Mouse (Mus musculus) MEL (cell line): ENCODE data around the gene Id2. TPM values are rescaled to one million over a fixed set of nuclear protein-coding genes. Genes with fewer than 3 reads are reported as not detected.

Experiments
- DNase-seq: peaks from one replicate; pipeline ENCODE4 v3.0.0; 2011; ENCODE audit warnings: low read depth, low spot score
- H3K27ac ChIP-seq: 2 replicates; pipeline ENCODE4 v1.5.1; 2012; ENCODE audit warnings: low read depth, mild to moderate bottlenecking, control low read depth, low read length, moderate library complexity; ENCODE audit not compliant: control insufficient read depth
- H3K27me3 ChIP-seq, 2 experiments: fragments of 150-350 bp in 1 of 2; sonication (generic) in 1 of 2; 2 replicates each; pipeline ENCODE4 v1.6.1; 2012; ENCODE audit warnings: low read length in 2 of 2, mild to moderate bottlenecking in 2 of 2, improper control_type of control experiment in 1 of 2, moderate library complexity in 1 of 2; ENCODE audit not compliant: insufficient read depth in 2 of 2, control insufficient read depth in 1 of 2
- H3K36me3 ChIP-seq, 2 experiments: 2 replicates each; pipeline ENCODE4 v1.6.1; 2012 to 2014; ENCODE audit warnings: low read length in 2 of 2, improper control_type of control experiment in 1 of 2, inconsistent platforms in 1 of 2, mild to moderate bottlenecking in 1 of 2; ENCODE audit not compliant: insufficient read depth in 2 of 2, control insufficient read depth in 1 of 2
- H3K4me1 ChIP-seq, 2 experiments: fragments of 150-350 bp in 1 of 2; sonication (generic) in 1 of 2; 2 replicates each; pipeline ENCODE4 v1.6.1; 2012; ENCODE audit warnings: low read length in 2 of 2, improper control_type of control experiment in 1 of 2, mild to moderate bottlenecking in 1 of 2; ENCODE audit not compliant: insufficient read depth in 2 of 2, control insufficient read depth in 1 of 2
- H3K4me3 ChIP-seq, 2 experiments: fragments of 150-350 bp in 1 of 2; sonication (generic) in 1 of 2; 2 replicates each; pipeline ENCODE4 v1.5.1; 2012; ENCODE audit warnings: low read depth in 2 of 2, low read length in 2 of 2, mild to moderate bottlenecking in 2 of 2, moderate library complexity in 2 of 2, control low read depth in 1 of 2, improper control_type of control experiment in 1 of 2; ENCODE audit not compliant: control insufficient read depth in 1 of 2, insufficient read depth in 1 of 2
- H3K79me2 ChIP-seq: 2 replicates; pipeline ENCODE4 v1.6.1; 2012; ENCODE audit warnings: mild to moderate bottlenecking, low read length, moderate library complexity; ENCODE audit not compliant: control insufficient read depth, poor library complexity, insufficient read depth
- H3K9ac ChIP-seq: 2 replicates; pipeline ENCODE4 v1.6.1; 2012; ENCODE audit warnings: low read depth, mild to moderate bottlenecking, control low read depth, low read length, moderate library complexity; ENCODE audit not compliant: control insufficient read depth, poor library complexity, severe bottlenecking
- H3K9me3 ChIP-seq: fragments of 150-350 bp; sonication (generic); replicated peaks from 2 replicates; pipeline ENCODE4 v1.6.1; 2012; ENCODE audit warnings: mild to moderate bottlenecking, low read length, improper control_type of control experiment, moderate library complexity; ENCODE audit not compliant: insufficient read depth
- CHD1 ChIP-seq: IDR thresholded peaks from 2 replicates; pipeline ENCODE4 v1.6.1; 2012; ENCODE audit warnings: low read depth, mild to moderate bottlenecking, inconsistent platforms, low read length, improper control_type of control experiment
- CTCF ChIP-seq, 3 experiments: IDR thresholded peaks in 2 of 3; conservative IDR thresholded peaks in 1 of 3; 2 replicates each; pipeline ENCODE4 v1.5.1; 2011 to 2012; ENCODE audit warnings: low read length in 3 of 3, low read depth in 2 of 3, mild to moderate bottlenecking in 2 of 3, improper control_type of control experiment in 1 of 3, inconsistent platforms in 1 of 3, mixed read lengths in 1 of 3, moderate library complexity in 1 of 3; ENCODE audit not compliant: control insufficient read depth in 1 of 3, insufficient read depth in 1 of 3, poor library complexity in 1 of 3, severe bottlenecking in 1 of 3
- E2F4 ChIP-seq: IDR thresholded peaks from 2 replicates; pipeline ENCODE4 v1.6.1; 2011; ENCODE audit warnings: low read depth, low read length, improper control_type of control experiment, borderline replicate concordance
- ELF1 ChIP-seq: IDR thresholded peaks from 2 replicates; pipeline ENCODE4 v1.6.1; 2014; ENCODE audit warnings: low read depth, mild to moderate bottlenecking, inconsistent platforms, low read length, improper control_type of control experiment, moderate library complexity
- EP300 ChIP-seq, 2 experiments: IDR thresholded peaks; 2 replicates each; pipeline ENCODE4 v1.6.1; 2011; ENCODE audit warnings: improper control_type of control experiment in 2 of 2, low read length in 2 of 2, low read depth in 1 of 2, mild to moderate bottlenecking in 1 of 2
- ETS1 ChIP-seq: IDR thresholded peaks from 2 replicates; pipeline ENCODE4 v1.6.1; 2012; ENCODE audit warnings: low read depth, mild to moderate bottlenecking, inconsistent platforms, low read length, improper control_type of control experiment, moderate library complexity
- GATA1 ChIP-seq: IDR thresholded peaks from 2 replicates; pipeline ENCODE4 v1.6.1; 2011; ENCODE audit warnings: low read depth, low read length, improper control_type of control experiment
- HCFC1 ChIP-seq: IDR thresholded peaks from 2 replicates; pipeline ENCODE4 v1.6.1; 2012; ENCODE audit warnings: low read depth, mild to moderate bottlenecking, inconsistent platforms, low read length, improper control_type of control experiment, moderate library complexity
- KAT2A ChIP-seq: conservative IDR thresholded peaks from 2 replicates; pipeline ENCODE4 v1.6.1; 2012; ENCODE audit warnings: low read depth, low read length, improper control_type of control experiment, inconsistent platforms
- MAX ChIP-seq: IDR thresholded peaks from 2 replicates; pipeline ENCODE4 v1.6.1; 2011; ENCODE audit warnings: low read length, improper control_type of control experiment
- MAZ ChIP-seq: IDR thresholded peaks from 2 replicates; pipeline ENCODE4 v1.6.1; 2012; ENCODE audit warnings: low read depth, mild to moderate bottlenecking, inconsistent platforms, low read length, improper control_type of control experiment
- MEF2A ChIP-seq: IDR thresholded peaks from 2 replicates; pipeline ENCODE4 v1.6.1; 2014; ENCODE audit warnings: low read depth, mild to moderate bottlenecking, inconsistent platforms, low read length, improper control_type of control experiment; ENCODE audit not compliant: poor library complexity, insufficient replicate concordance, severe bottlenecking; ENCODE audit errors: extremely low read depth
- MXI1 ChIP-seq: IDR thresholded peaks from 2 replicates; pipeline ENCODE4 v1.6.1; 2011; ENCODE audit warnings: mild to moderate bottlenecking, low read depth, low read length, improper control_type of control experiment
- MYB ChIP-seq: IDR thresholded peaks from 2 replicates; pipeline ENCODE4 v1.6.1; 2011; ENCODE audit warnings: mild to moderate bottlenecking, low read depth, low read length, improper control_type of control experiment
- MYC ChIP-seq: IDR thresholded peaks from 2 replicates; pipeline ENCODE4 v1.6.1; 2011; ENCODE audit warnings: low read depth, mild to moderate bottlenecking, low read length, improper control_type of control experiment, moderate library complexity
- NELFE ChIP-seq: IDR thresholded peaks from 2 replicates; pipeline ENCODE4 v1.6.1; 2011; ENCODE audit warnings: low read depth, low read length, improper control_type of control experiment
- POLR2A ChIP-seq, 2 experiments: IDR thresholded peaks; 2 replicates each; pipeline ENCODE4 v1.6.1; 2011 to 2012; ENCODE audit warnings: low read length in 2 of 2, mild to moderate bottlenecking in 2 of 2, control low read depth in 1 of 2, improper control_type of control experiment in 1 of 2, low read depth in 1 of 2, moderate library complexity in 1 of 2; ENCODE audit not compliant: control insufficient read depth in 1 of 2, insufficient read depth in 1 of 2, poor library complexity in 1 of 2
- POLR2AphosphoS2 ChIP-seq: IDR thresholded peaks from 2 replicates; pipeline ENCODE4 v1.6.1; 2011; ENCODE audit warnings: low read length, improper control_type of control experiment
- POLR2AphosphoS5 ChIP-seq: IDR thresholded peaks from 2 replicates; pipeline ENCODE4 v1.6.1; 2012; ENCODE audit warnings: low read depth, borderline replicate concordance, mild to moderate bottlenecking, inconsistent platforms, low read length, moderate library complexity, mixed read lengths
- RAD21 ChIP-seq: IDR thresholded peaks from 2 replicates; pipeline ENCODE4 v1.6.1; 2011; ENCODE audit warnings: mild to moderate bottlenecking, low read depth, low read length, improper control_type of control experiment
- RCOR1 ChIP-seq: IDR thresholded peaks from 2 replicates; pipeline ENCODE4 v1.6.1; 2012; ENCODE audit warnings: low read depth, mild to moderate bottlenecking, inconsistent platforms, low read length, improper control_type of control experiment
- SMC3 ChIP-seq: IDR thresholded peaks from 2 replicates; pipeline ENCODE4 v1.6.1; 2011; ENCODE audit warnings: low read depth, low read length, improper control_type of control experiment
- TAL1 ChIP-seq: IDR thresholded peaks from 2 replicates; pipeline ENCODE4 v1.6.1; 2012; ENCODE audit warnings: mild to moderate bottlenecking, inconsistent platforms, low read length, moderate library complexity, mixed read lengths
- TCF12 ChIP-seq: IDR thresholded peaks from 2 replicates; pipeline ENCODE4 v1.6.1; 2014; ENCODE audit warnings: low read depth, mild to moderate bottlenecking, inconsistent platforms, low read length, improper control_type of control experiment, moderate library complexity
- UBTF ChIP-seq: IDR thresholded peaks from 2 replicates; pipeline ENCODE4 v1.6.1; 2012; ENCODE audit warnings: low read depth, mild to moderate bottlenecking, inconsistent platforms, low read length, improper control_type of control experiment, moderate library complexity, borderline replicate concordance; ENCODE audit not compliant: insufficient read depth
- USF2 ChIP-seq, 2 experiments: IDR thresholded peaks; 2 replicates each; pipeline ENCODE4 v1.6.1; 2011 to 2012; ENCODE audit warnings: improper control_type of control experiment in 2 of 2, low read length in 2 of 2, borderline replicate concordance in 1 of 2, inconsistent platforms in 1 of 2, low read depth in 1 of 2, mild to moderate bottlenecking in 1 of 2; ENCODE audit not compliant: insufficient read depth in 1 of 2
- ZKSCAN1 ChIP-seq: IDR thresholded peaks from 2 replicates; pipeline ENCODE4 v1.6.1; 2012; ENCODE audit warnings: low read depth, mild to moderate bottlenecking, inconsistent platforms, low read length, improper control_type of control experiment, moderate library complexity
- ZMIZ1 ChIP-seq: IDR thresholded peaks from 2 replicates; pipeline ENCODE4 v1.6.1; 2012; ENCODE audit warnings: low read depth, mild to moderate bottlenecking, inconsistent platforms, low read length, improper control_type of control experiment, moderate library complexity
- polyA plus RNA-seq, 2 experiments: library from polyadenylated mRNA; stranded (reverse) in 1 of 2; unstranded in 1 of 2; fragments of >175 nt in 1 of 2; fragments of >200 nt in 1 of 2; gene quantifications; 2 replicates each; pipeline versions ENCODE4 v1.2.1 to v1.2.4; 2012; ENCODE audit warnings: low replicate concordance in 2 of 2, low read depth in 1 of 2; ENCODE audit not compliant: insufficient read length in 2 of 2, insufficient read depth in 1 of 2, missing spikeins in 1 of 2
- total RNA-seq: library from RNA; depleted of rRNA; stranded (reverse); fragments of 300-350 nt; gene quantifications from 2 replicates; pipeline ENCODE4 v1.2.3, GENCODE M21; 2012

The Id2 gene
- total and polyA plus RNA-seq, 3 experiments, result 5.8 to 9.1 TPM; not detected in 1

DNA sequence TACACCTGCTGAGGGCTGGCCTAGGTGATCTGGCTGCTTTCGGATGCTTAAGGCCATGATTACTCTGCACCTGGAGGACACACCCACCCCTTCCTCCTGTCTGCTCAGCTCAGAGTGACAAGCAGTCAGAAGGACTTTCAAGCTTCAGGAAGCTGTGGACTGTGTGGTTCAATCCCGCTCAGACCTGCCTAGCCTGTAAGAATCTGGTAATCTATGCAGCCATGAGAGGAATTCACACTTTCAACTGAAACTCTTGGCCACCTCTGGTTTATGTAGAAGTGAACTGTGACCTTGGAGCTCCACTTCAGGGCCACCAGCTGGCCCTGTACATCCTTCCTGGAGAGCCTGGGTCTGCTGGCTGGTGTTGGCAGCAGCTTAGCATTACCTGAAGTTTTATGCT lies 11.9 kb upstream of the Id2 start:
- Histone ChIP-seq H3K36me3 (no peaks in the 10 kb centered on the region), H3K4me1 (no peaks in the 10 kb centered on the region), H3K79me2 (no peaks in the 10 kb centered on the region), H3K9ac (no peak overlapping the region), H3K9me3 (no peaks in the 10 kb centered on the region), H3K27ac (no peak overlapping the region), H3K4me3 (no peak overlapping the region), H3K27me3 (peaks cover 4% of the 10 kb centered on the region in 2 experiments)
- DNase-seq, result no peak
- no peak for TF ChIP-seq TAL1
- TF ChIP-seq POLR2AphosphoS2, result no peak
- TF ChIP-seq MEF2A, result no peak
- TF ChIP-seq HCFC1, result no peak
- no peak for TF ChIP-seq KAT2A
- no peak for TF ChIP-seq POLR2A (IDR thresholded peaks at IDR 0.05; ENCODE audit: control insufficient read depth in 1 of 2, insufficient read depth in 1 of 2, low read depth in 1 of 2, low read length in 2 of 2, poor library complexity in 1 of 2)
- TF ChIP-seq ZMIZ1, result no peak
- no peak for TF ChIP-seq NELFE
- TF ChIP-seq MYB, result no peak
- no peak for TF ChIP-seq CHD1
- no peak for TF ChIP-seq MXI1
- no peak for TF ChIP-seq RCOR1
- no peak for TF ChIP-seq UBTF
- TF ChIP-seq ETS1, result no peak
- TF ChIP-seq MAX, result no peak
- no peak for TF ChIP-seq MAZ
- TF ChIP-seq EP300 (IDR thresholded peaks at IDR 0.05; ENCODE audit: low read depth in 1 of 2, low read length in 2 of 2), result no peak

DNA sequence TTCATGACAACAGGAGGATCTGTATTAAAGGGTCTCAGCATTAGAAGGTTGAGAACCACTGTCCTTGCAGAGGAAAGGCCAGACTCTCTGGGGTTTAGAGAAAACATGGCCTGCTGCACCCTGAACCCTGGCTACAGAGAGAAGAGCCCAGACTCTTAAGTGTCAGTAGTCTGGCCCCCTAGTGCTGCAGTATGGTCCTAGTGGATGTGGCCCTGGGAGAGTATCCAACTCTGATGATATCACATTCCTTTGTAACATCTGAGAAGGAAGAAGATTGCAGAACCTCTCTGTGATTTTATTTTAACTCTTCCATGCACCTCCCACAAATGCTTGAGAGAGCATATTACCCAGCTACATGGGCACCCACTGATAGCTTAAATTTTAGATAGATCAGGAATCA lies 7.6 kb upstream of the Id2 start:
- H3K79me2 ChIP-seq, result no peaks in the 10 kb centered on the region
- no peak overlapping the region for H3K4me3 ChIP-seq
- no peak overlapping the region for H3K9ac ChIP-seq
- H3K36me3 ChIP-seq, result no peaks in the 10 kb centered on the region
- no peaks in the 10 kb centered on the region for H3K9me3 ChIP-seq
- no peaks in the 10 kb centered on the region for H3K4me1 ChIP-seq
- DNase-seq, result no peak
- peaks cover 4% of the 10 kb centered on the region in 2 experiments for H3K27me3 ChIP-seq
- TF ChIP-seq POLR2AphosphoS5, result no peak
- TF ChIP-seq GATA1, result no peak
- TF ChIP-seq KAT2A, result no peak
- TF ChIP-seq TCF12, result no peak
- TF ChIP-seq SMC3, result no peak
- TF ChIP-seq ELF1, result no peak
- no peak for TF ChIP-seq TAL1
- no peak for TF ChIP-seq CTCF (IDR thresholded peaks at IDR 0.05 in 2 of 3, conservative IDR thresholded peaks at IDR 0.05 in 1 of 3; ENCODE audit: control insufficient read depth in 1 of 3, insufficient read depth in 1 of 3, low read depth in 2 of 3, low read length in 3 of 3, poor library complexity in 1 of 3, severe bottlenecking in 1 of 3)
- TF ChIP-seq NELFE, result no peak
- TF ChIP-seq HCFC1, result no peak
- no peak for TF ChIP-seq MYC
- no peak for TF ChIP-seq E2F4
- no peak for TF ChIP-seq RAD21
- no peak for TF ChIP-seq CHD1
- no peak for TF ChIP-seq USF2 (IDR thresholded peaks at IDR 0.05; ENCODE audit: borderline replicate concordance in 1 of 2, insufficient read depth in 1 of 2, low read depth in 1 of 2, low read length in 2 of 2)
- no peak for TF ChIP-seq MEF2A
- TF ChIP-seq POLR2AphosphoS2, result no peak
- no peak for TF ChIP-seq ZKSCAN1
- H3K27ac ChIP-seq, result no peak overlapping the region
